In the genomic region with DNA sequence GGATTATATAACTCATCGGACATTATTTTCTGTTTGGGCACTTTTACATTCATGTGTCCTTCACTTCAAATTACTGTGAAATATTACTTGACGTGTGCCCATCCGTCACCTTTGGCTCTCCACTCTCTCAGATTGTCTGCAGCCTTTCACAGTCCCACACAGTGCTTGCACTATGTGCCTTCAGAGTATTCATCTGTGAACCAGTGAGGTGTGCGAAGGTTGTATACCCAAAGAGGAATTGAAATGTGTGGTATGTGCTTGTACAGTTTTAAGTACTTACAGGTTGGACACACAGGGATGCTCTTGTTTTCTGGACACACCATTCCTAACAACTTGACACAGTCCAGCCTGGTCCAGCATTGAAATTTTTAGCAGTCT, we compare ENCODE assay signal across 28 mouse cellular contexts.
A peak's percentile ranks its signal among the peaks of the same experiment; 100 is the strongest.
DNase-seq lines count a peak whose midpoint lies in the region; ATAC-seq lines count a peak whose summit lies in the region.
"Had no signal": no experiment of that assay in that cellular context is flagged by ENCODE, and none has a peak within 500 bp of the region (broad histone marks: within the 10 kb centered on the region; RNA-seq: fewer than 3 reads in every experiment).

No protein-coding gene starts in this region.

- no peaks in the 10 kb centered on the region for H3K36me3 ChIP-seq in midbrain, embryonic 13.5 days
- no peaks in the 10 kb centered on the region for H3K36me3 ChIP-seq in midbrain, embryonic 16.5 days (ENCODE audit: control insufficient read depth, insufficient read depth, low read length)
- H3K36me3 ChIP-seq in neural tube, embryonic 12.5 days, result no peaks in the 10 kb centered on the region
- no peaks in the 10 kb centered on the region for H3K36me3 ChIP-seq in kidney, embryonic 15.5 days
- H3K36me3 ChIP-seq: embryonic facial prominence, embryonic 10.5 days; embryonic facial prominence, embryonic 13.5 days; heart, embryonic 12.5 days; heart, embryonic 15.5 days; hindbrain, embryonic 15.5 days had no signal

- H3K9me3 ChIP-seq in midbrain, embryonic 13.5 days, result no peaks in the 10 kb centered on the region
- no peaks in the 10 kb centered on the region for H3K9me3 ChIP-seq in midbrain, embryonic 16.5 days (replicated peaks; ENCODE audit: control insufficient read depth, low read length, poor library complexity, severe bottlenecking)
- H3K9me3 ChIP-seq in neural tube, embryonic 12.5 days, result no peaks in the 10 kb centered on the region
- H3K9me3 ChIP-seq in kidney, embryonic 15.5 days (replicated peaks), result no peaks in the 10 kb centered on the region
- H3K9me3 ChIP-seq: embryonic facial prominence, embryonic 10.5 days; embryonic facial prominence, embryonic 13.5 days; forebrain, embryonic 13.5 days; heart, embryonic 12.5 days; heart, embryonic 15.5 days; hindbrain, embryonic 15.5 days had no signal

- peak; percentile 58 for DNase-seq in heart, adult 11 months
- no peak for DNase-seq in heart, postnatal 36 days
- DNase-seq in neural tube, embryonic 10.5 days (ENCODE audit: extremely low spot score, low spot score), result no peak
- DNase-seq: adrenal gland, adult 2 months; adrenal gland, postnatal 14 days; cerebellum, adult 11 months; cerebellum, adult 2 months; cerebellum, adult 9-11 months; cerebellum, postnatal 25 days; embryo, embryonic 11 days; forebrain, postnatal 0 days; gastrocnemius, adult 2 months; gastrocnemius, postnatal 14 days; heart, adult 18-20 months; heart, postnatal 10 days; heart, postnatal 4 days had no signal

- H3K4me1 ChIP-seq in midbrain, embryonic 13.5 days (replicated peaks), result peaks cover 20% of the 10 kb centered on the region
- peaks cover 8% of the 10 kb centered on the region for H3K4me1 ChIP-seq in midbrain, embryonic 16.5 days (ENCODE audit: control insufficient read depth, insufficient read depth, low read length)
- H3K4me1 ChIP-seq in neural tube, embryonic 12.5 days, result peaks cover 12% of the 10 kb centered on the region
- H3K4me1 ChIP-seq in kidney, embryonic 15.5 days, result no peaks in the 10 kb centered on the region
- H3K4me1 ChIP-seq: embryonic facial prominence, embryonic 13.5 days; heart, embryonic 12.5 days; heart, embryonic 15.5 days had no signal

- WGBS in midbrain, embryonic 13.5 days, result 81% methylated on average over 4 of the region's 4 CpGs
- 77% methylated on average over 4 of the region's 4 CpGs for WGBS in midbrain, embryonic 16.5 days
- 76% methylated on average over 4 of the region's 4 CpGs for WGBS in neural tube, embryonic 12.5 days
- whole genome bisulfite sequencing in kidney, embryonic 15.5 days, result 83% methylated on average over 4 of the region's 4 CpGs

- no peak overlapping the region for H3K9ac ChIP-seq in midbrain, embryonic 13.5 days (replicated peaks)
- no peak overlapping the region for H3K9ac ChIP-seq in midbrain, embryonic 16.5 days (ENCODE audit: low read depth, low read length)
- no peak overlapping the region for H3K9ac ChIP-seq in neural tube, embryonic 12.5 days
- no peak overlapping the region for H3K9ac ChIP-seq in kidney, embryonic 15.5 days
- H3K9ac ChIP-seq: embryonic facial prominence, embryonic 13.5 days; forebrain, embryonic 13.5 days; forebrain, postnatal 0 days; heart, embryonic 12.5 days; heart, embryonic 15.5 days; hindbrain, embryonic 15.5 days had no signal

- no peaks in the 10 kb centered on the region for H3K27me3 ChIP-seq in midbrain, embryonic 13.5 days
- H3K27me3 ChIP-seq in midbrain, embryonic 16.5 days (ENCODE audit: control insufficient read depth, insufficient read depth, low read depth, low read length), result no peaks in the 10 kb centered on the region
- no peaks in the 10 kb centered on the region for H3K27me3 ChIP-seq in neural tube, embryonic 12.5 days (replicated peaks)
- H3K27me3 ChIP-seq in kidney, embryonic 15.5 days, result no peaks in the 10 kb centered on the region
- H3K27me3 ChIP-seq: embryonic facial prominence, embryonic 13.5 days; forebrain, embryonic 13.5 days; heart, embryonic 12.5 days; heart, embryonic 15.5 days had no signal

- H3K4me2 ChIP-seq in midbrain, embryonic 13.5 days (replicated peaks), result no peak overlapping the region
- H3K4me2 ChIP-seq in midbrain, embryonic 16.5 days (ENCODE audit: low read length), result no peak overlapping the region
- H3K4me2 ChIP-seq in neural tube, embryonic 12.5 days (replicated peaks), result no peak overlapping the region
- H3K4me2 ChIP-seq in kidney, embryonic 15.5 days, result no peak overlapping the region
- H3K4me2 ChIP-seq: embryonic facial prominence, embryonic 13.5 days; forebrain, embryonic 13.5 days; heart, embryonic 12.5 days; heart, embryonic 15.5 days; hindbrain, embryonic 15.5 days had no signal

- no peak overlapping the region for H3K4me3 ChIP-seq in midbrain, embryonic 13.5 days (replicated peaks)
- H3K4me3 ChIP-seq in midbrain, embryonic 16.5 days (ENCODE audit: low read depth, low read length), result no peak overlapping the region
- H3K4me3 ChIP-seq in neural tube, embryonic 12.5 days, result no peak overlapping the region
- no peak overlapping the region for H3K4me3 ChIP-seq in kidney, embryonic 15.5 days (replicated peaks)
- H3K4me3 ChIP-seq: embryonic facial prominence, embryonic 10.5 days; embryonic facial prominence, embryonic 13.5 days; erythroblast, embryonic 14.5 days; forebrain, embryonic 13.5 days; gastrocnemius, adult 2 months; heart, embryonic 12.5 days; heart, embryonic 15.5 days; hindbrain, embryonic 15.5 days had no signal

- H3K27ac ChIP-seq in midbrain, embryonic 13.5 days, result no peak overlapping the region
- no peak overlapping the region for H3K27ac ChIP-seq in midbrain, embryonic 16.5 days (ENCODE audit: low read length)
- no peak overlapping the region for H3K27ac ChIP-seq in neural tube, embryonic 12.5 days
- no peak overlapping the region for H3K27ac ChIP-seq in kidney, embryonic 15.5 days
- H3K27ac ChIP-seq: embryonic facial prominence, embryonic 10.5 days; embryonic facial prominence, embryonic 13.5 days; forebrain, embryonic 13.5 days; gastrocnemius, adult 2 months; heart, embryonic 15.5 days; hindbrain, embryonic 15.5 days had no signal

- peak; percentile 49; the same call in 1 of the 2 replicates for ATAC-seq in midbrain, embryonic 13.5 days
- no peak for ATAC-seq in midbrain, embryonic 16.5 days
- ATAC-seq in neural tube, embryonic 12.5 days (ENCODE audit: low FRiP score, low read depth), result 0 out of 2 replicates have a peak, but pooled peaks have one; percentile 12
- no peak for ATAC-seq in kidney, embryonic 15.5 days (replicated peaks; ENCODE audit: low FRiP score)
- ATAC-seq: CD4-positive, CD25-positive, alpha-beta regulatory T cell, adult 4 months had no signal

- intact Hi-C loops in heart, postnatal 36 days (cut with DNase I), result no loop called here

Comparison
In these comparisons a context has a peak if more than half of its experiments do, and no peak if none do; other contexts are left out.
1. ATAC-seq: peak in midbrain, embryonic 13.5 days (single experiment) and neural tube, embryonic 12.5 days (single experiment); none in midbrain, embryonic 16.5 days (single experiment) and kidney, embryonic 15.5 days (single experiment).